Mouse (Mus musculus): ENCODE data around the gene Ugcg. TPM values are rescaled to one million over a fixed set of nuclear protein-coding genes. Genes with fewer than 3 reads are reported as not detected.

The Ugcg gene
- total RNA-seq, 2 experiments from 2014 or later = 26.8 to 29.2 TPM

- DNase-seq = no peak
These were observed 1.8 kb downstream of the Ugcg start for GRCm38 (mm10) chr4:59190650-59191424.

GRCm38 (mm10) chr4:59194731-59195496, 5.9 kb downstream of the Ugcg start:
- DNase-seq = no peak

DNA sequence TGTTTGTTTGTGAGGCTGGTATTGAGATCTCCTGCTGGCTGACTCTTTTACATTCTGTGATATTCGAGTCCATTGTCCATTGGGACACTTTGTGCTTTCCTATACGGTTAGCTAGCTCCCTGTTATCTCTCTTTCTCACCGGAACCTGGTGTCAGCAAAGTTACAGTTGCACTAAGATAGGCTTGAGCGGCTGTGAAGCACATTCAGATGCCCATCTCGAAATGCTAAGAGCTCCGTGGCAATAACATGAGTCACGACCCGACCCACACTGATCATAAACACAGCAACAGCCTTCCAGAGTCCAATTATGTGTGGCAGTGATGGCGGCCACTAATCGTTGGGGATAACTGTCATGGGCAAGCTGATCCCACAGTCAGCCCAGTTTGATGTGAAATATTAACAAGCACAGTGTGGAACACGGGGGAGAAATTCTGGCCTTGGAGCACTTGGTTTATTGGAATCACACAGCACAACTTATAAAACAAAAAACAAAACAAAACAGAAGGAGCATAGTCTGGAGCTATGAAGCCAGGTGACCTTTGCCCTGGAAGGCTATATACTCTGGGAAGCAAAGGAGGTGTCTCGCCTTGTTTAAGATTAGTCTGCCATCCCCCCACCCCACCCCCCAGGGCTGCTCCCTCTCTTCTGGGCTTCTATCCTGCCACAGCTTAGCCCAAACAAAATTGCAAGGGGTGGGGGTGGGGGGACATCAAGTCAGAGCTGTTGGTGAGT, 7.5 kb downstream of the Ugcg start:
- no peak for DNase-seq

DNA sequence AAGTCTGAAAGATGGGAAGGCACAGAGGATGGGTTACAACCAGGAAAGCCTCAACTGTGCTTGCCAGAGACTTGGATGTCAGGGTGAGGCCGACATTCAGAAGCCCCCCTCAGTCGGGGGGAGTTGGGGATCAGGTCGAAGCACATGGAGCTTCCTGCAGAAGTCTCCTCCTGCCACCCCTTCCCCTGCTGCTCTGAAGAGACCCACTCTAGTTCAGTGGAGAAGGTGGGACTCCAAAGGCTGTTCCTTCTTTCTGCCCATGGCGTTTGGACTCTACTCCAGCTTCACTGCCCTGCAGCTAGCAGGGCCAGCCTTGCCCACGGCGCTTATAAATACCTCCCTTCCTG, 8.0 kb downstream of the Ugcg start:
- no peak for DNase-seq

DNA sequence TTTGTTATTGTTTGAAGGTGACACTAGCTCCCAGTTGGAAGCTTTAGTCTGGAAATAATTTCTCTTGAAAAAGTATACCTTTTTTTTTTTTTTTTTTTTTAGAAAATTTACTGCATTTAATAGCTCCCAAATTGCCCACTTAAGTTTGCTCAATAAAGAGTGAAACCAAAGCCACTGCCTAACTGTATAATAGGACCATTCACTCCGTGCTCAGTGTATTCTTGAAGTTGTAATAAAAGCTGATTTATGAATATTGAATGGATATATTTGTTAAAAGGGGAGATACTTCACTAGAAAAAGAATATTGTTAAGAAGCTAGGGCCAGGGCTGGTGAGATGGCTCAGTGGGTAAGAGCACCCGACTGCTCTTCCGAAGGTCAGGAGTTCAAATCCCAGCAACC, 8.4 kb downstream of the Ugcg start:
- no peak for DNase-seq

DNA sequence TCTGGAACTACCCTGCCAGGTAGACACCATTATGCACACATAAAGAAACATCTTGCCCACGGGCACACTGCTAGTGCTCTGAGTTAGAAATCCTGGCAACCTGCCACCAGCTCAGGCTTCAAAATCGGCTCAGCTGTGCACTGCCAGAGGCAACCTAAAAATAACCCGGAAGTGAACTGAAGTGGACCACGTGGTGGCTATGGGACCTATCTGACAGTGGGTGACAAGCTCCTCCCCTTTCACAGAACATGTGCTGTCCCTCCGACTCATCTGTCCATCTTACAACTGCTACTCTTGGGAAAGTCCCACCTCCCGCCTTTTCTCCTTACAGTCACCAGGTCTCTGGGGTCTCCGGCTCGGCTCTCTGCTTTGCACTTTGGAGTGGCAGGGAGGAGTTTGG, 10.3 kb downstream of the Ugcg start:
- peak; percentile 75 for DNase-seq

- no peak for DNase-seq
These were observed 10.7 kb downstream of the Ugcg start for GRCm38 (mm10) chr4:59199805-59200204.

GRCm38 (mm10) chr4:59200636-59201035, 11.6 kb downstream of the Ugcg start:
- DNase-seq = no peak

DNA sequence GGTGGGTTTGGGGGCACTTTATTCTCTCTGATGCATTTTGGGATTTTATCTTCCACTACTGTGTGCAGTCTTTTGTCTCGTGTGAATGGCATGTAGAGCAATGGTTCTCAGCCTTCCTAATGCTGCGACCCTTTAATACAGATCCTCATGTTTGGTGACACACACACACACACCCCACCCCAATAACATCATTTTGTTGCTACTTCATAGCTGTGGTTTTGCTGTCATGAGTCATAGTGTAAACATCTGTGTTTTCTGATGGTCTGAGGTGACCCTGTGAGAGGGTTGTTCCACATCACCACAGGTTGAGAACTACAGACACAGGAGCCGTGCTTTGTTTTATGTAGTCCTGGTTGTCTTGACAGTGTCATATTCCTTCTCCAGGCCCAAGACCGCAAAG, 15.6 kb downstream of the Ugcg start:
- no peak for DNase-seq

DNA sequence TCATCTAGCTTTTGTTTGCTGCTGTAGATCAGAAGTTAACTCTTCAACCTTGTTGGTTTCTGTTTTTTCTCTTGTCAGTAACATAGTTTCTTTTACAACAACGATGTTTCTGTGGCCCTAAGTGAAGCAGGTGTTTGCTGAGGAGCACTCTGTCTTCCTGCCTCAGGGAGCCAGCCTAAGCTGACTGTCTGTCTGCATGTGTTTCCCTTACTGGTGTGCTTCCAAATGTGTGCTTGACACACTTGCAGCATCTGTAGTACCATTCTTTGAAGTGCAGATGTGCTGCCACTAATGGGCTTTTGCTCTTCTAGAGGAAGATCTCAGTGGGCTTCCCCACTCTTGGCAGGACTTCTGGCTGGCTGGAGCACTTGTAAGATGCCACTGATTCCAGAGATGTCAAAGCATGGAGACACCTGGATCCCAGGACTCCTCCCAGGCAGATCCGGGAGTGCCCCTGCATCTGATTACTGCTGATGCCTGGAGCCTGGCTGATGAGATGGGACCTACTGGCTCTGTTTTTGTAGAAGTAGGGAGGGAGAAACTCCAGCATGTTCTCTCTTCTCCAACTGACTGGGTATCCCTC, 16.8 kb downstream of the Ugcg start:
- DNase-seq = no peak

DNA sequence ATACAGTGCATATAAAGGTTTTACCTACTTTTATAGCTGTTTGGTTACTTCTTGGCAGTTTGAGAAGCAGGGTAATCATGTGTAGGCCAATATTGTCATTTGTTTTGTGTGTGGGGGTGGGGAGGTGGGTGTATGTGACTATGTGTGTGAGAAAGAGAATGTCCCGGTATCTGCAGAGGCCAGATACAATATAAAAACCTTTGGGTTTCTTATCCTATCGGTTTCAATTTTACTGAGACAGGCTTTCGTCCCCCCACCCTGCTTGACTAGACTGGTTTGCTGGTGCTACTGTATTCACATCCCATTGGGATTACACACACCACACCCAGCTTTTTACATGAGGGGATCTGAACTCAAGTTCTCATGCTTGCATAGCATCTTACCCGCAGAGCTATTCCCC, 17.5 kb downstream of the Ugcg start:
- no peak for DNase-seq

DNA sequence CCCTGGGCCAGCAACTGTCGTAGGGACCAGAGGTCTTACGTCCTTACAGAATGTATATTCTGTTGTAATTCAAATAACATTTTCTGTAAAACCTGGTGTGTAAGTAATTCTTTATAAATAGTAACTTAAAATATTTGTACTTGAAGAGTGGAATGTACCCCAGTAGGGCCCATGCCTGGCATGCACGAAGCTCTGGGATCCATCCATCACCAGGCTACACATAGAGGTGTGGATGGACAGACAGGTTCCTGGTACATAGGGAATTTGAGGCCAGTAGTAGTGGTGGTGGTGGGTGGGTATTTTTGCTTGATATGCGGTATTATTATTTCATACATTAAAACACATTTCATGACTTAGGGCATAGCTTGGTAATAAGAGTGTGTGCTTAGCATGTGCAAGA, 19.6 kb downstream of the Ugcg start:
- no peak for DNase-seq

GRCm38 (mm10) chr4:59211181-59211580, 22.1 kb downstream of the Ugcg start:
- no peak for DNase-seq

DNA sequence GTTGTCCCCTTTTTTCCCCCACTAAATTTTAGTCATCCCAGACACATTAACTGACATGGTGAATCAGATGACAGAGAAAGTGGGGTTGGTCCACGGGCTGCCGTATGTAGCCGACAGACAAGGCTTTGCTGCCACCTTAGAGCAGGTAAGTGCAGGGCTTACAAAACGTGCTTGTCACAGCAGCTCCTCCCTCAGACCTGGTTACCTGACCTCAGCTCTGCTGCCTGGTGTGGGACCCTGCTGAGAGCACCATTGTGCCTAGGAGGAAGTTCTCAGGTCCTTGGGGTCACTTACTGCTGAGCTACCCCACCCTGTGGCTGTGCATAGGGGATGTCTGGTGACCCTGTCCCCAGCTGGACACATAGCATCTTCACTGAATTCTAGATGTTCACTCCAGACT, 24.8 kb downstream of the Ugcg start:
- no peak for DNase-seq

GRCm38 (mm10) chr4:59214695-59215094, 25.6 kb downstream of the Ugcg start:
- no peak for DNase-seq

DNA sequence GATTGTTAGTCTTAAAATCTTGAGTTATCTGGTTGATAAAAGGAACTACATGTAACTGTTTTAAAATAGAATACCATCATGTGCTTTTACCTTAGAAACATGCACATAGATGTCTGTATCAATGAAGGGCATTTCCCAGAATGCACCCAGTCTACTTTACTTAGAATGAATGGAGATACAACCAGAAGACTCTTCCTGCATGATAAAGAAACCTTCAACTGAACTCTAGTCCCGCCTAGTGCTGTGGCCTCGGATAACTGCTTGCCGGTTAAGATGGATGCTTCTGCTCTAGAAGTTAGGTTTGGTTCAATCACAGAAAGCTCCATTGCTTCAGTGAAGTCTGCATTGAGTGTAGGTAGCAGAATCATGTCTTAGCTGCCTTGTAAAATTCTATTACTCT, 26.5 kb downstream of the Ugcg start:
- no peak for DNase-seq

GRCm38 (mm10) chr4:59217101-59217500, 28.0 kb downstream of the Ugcg start:
- no peak for DNase-seq

DNA sequence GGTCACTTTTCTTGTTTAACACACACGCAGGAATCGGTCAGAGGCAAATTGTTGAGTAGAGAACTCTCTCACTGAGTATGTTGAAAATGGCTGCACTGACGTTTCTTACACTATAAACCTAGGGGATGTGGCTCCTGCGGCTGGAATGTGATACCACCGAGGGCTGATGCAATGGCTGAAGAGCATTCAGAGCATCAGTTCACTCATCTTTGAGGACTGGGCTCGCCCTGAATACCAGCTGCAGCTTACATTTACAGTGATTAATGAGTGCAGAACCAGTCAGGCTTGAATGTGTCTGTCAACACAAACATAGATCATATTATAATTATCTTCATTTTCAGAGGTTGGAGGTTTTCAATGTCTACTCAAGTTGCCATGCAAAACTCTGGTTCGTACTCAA, 29.1 kb downstream of the Ugcg start:
- no peak for DNase-seq

- no peak for DNase-seq
These were observed 33.2 kb downstream of the Ugcg start for GRCm38 (mm10) chr4:59222226-59222625.

- no peak for DNase-seq
These were observed 34.1 kb downstream of the Ugcg start for GRCm38 (mm10) chr4:59223055-59223615.

- no peak for DNase-seq
These were observed 35.8 kb downstream of the Ugcg start for GRCm38 (mm10) chr4:59224889-59225288.

- DNase-seq = no peak
These were observed 38.0 kb downstream of the Ugcg start for GRCm38 (mm10) chr4:59227047-59227446.

GRCm38 (mm10) chr4:59228951-59229350, 39.9 kb downstream of the Ugcg start:
- no peak for DNase-seq

All from heart, postnatal 4 days (tissue).